In the genomic region with DNA sequence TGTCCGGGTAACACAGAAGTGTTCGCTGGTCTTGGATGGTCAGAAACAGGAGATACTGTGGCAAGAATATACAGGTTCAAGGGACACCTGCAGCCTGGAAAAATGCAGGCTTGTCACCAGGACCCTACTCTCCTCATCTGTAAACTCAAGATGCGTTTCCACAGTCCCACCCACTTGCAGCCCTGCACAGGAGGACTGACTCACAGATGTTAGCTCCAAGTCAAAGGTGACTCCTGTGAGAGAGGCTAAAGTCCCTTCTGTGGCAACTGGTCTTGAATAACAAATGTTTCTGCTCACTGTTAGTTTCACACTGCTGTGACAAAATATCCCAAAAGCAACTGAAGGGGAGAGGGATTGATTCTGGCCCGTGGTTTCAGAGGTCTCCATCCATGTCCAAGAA, we compare ENCODE assay signal across 31 mouse cellular contexts. TPM values are rescaled to one million over a fixed set of nuclear protein-coding genes. Genes with fewer than 3 reads are reported as not detected.
A peak's percentile ranks its signal among the peaks of the same experiment; 100 is the strongest.
DNase-seq lines count a peak whose midpoint lies in the region; ATAC-seq lines count a peak whose summit lies in the region.
"Had no signal": no experiment of that assay in that cellular context is flagged by ENCODE, and none has a peak within 500 bp of the region (broad histone marks: within the 10 kb centered on the region; RNA-seq: fewer than 3 reads in every experiment).

No protein-coding gene starts in this region.

- H3K36me3 ChIP-seq in kidney, embryonic 16.5 days (ENCODE audit: insufficient read depth, low read length), result no peaks in the 10 kb centered on the region
- H3K36me3 ChIP-seq in liver, embryonic 15.5 days (replicated peaks), result no peaks in the 10 kb centered on the region
- no peaks in the 10 kb centered on the region for H3K36me3 ChIP-seq in midbrain, embryonic 13.5 days
- H3K36me3 ChIP-seq: embryonic facial prominence, embryonic 13.5 days; forebrain, embryonic 10.5 days; forebrain, embryonic 15.5 days; heart, embryonic 12.5 days; hindbrain, embryonic 13.5 days; limb, embryonic 12.5 days; neural tube, embryonic 13.5 days had no signal

- WGBS in kidney, embryonic 16.5 days, result 66% methylated on average over 4 of the region's 4 CpGs
- WGBS in liver, embryonic 15.5 days (ENCODE audit: insufficient replicate concordance), result 33% methylated on average over 4 of the region's 4 CpGs
- WGBS in midbrain, embryonic 13.5 days, result 85% methylated on average over 4 of the region's 4 CpGs

- no peaks in the 10 kb centered on the region for H3K9me3 ChIP-seq in kidney, embryonic 16.5 days (ENCODE audit: low read length)
- no peaks in the 10 kb centered on the region for H3K9me3 ChIP-seq in liver, embryonic 15.5 days (replicated peaks)
- H3K9me3 ChIP-seq in midbrain, embryonic 13.5 days, result no peaks in the 10 kb centered on the region
- H3K9me3 ChIP-seq: embryonic facial prominence, embryonic 13.5 days; forebrain, embryonic 10.5 days; forebrain, embryonic 15.5 days; heart, embryonic 12.5 days; hindbrain, embryonic 13.5 days; limb, embryonic 12.5 days; neural tube, embryonic 13.5 days had no signal

- ATAC-seq in kidney, embryonic 16.5 days (ENCODE audit: low FRiP score, low TSS enrichment), result no peak
- 0 out of 2 replicates have a peak, but pooled peaks have one; percentile 34 for ATAC-seq in liver, embryonic 15.5 days (ENCODE audit: insufficient read depth)
- no peak for ATAC-seq in midbrain, embryonic 13.5 days
- ATAC-seq: activated CD4-positive, CD25-positive, alpha-beta regulatory T cell, adult 4 months; forebrain, embryonic 15.5 days had no signal

- H3K27me3 ChIP-seq in kidney, embryonic 16.5 days (ENCODE audit: insufficient read depth, low read length), result peaks cover 38% of the 10 kb centered on the region
- H3K27me3 ChIP-seq in liver, embryonic 15.5 days, result peaks cover 40% of the 10 kb centered on the region
- peaks cover 45% of the 10 kb centered on the region for H3K27me3 ChIP-seq in midbrain, embryonic 13.5 days

- no peak overlapping the region for H3K9ac ChIP-seq in kidney, embryonic 16.5 days (replicated peaks; ENCODE audit: low read length)
- H3K9ac ChIP-seq in liver, embryonic 15.5 days, result no peak overlapping the region
- no peak overlapping the region for H3K9ac ChIP-seq in midbrain, embryonic 13.5 days (replicated peaks)
- H3K9ac ChIP-seq: forebrain, embryonic 15.5 days; liver, embryonic 14.5 days; neural tube, embryonic 13.5 days had no signal

- no peak overlapping the region for H3K4me2 ChIP-seq in kidney, embryonic 16.5 days (replicated peaks; ENCODE audit: low read depth, low read length)
- no peak overlapping the region for H3K4me2 ChIP-seq in liver, embryonic 15.5 days
- no peak overlapping the region for H3K4me2 ChIP-seq in midbrain, embryonic 13.5 days (replicated peaks)

- no peak overlapping the region for H3K27ac ChIP-seq in kidney, embryonic 16.5 days (ENCODE audit: low read length)
- no peak overlapping the region for H3K27ac ChIP-seq in liver, embryonic 15.5 days (replicated peaks)
- no peak overlapping the region for H3K27ac ChIP-seq in midbrain, embryonic 13.5 days
- H3K27ac ChIP-seq: embryonic facial prominence, embryonic 13.5 days; forebrain, embryonic 10.5 days; forebrain, embryonic 15.5 days; heart, adult 2 months; hindbrain, embryonic 13.5 days; limb, embryonic 12.5 days; liver, embryonic 14.5 days; neural tube, embryonic 13.5 days had no signal

- peaks cover 9% of the 10 kb centered on the region; the same call in 1 of the 2 replicates for H3K4me1 ChIP-seq in kidney, embryonic 16.5 days (ENCODE audit: insufficient read depth, low read length)
- H3K4me1 ChIP-seq in liver, embryonic 15.5 days (replicated peaks), result 0 out of 2 replicates have a peak, but pooled peaks cover 4% of the 10 kb centered on the region
- H3K4me1 ChIP-seq in midbrain, embryonic 13.5 days (replicated peaks), result peaks cover 5% of the 10 kb centered on the region

- no peak overlapping the region for H3K4me3 ChIP-seq in kidney, embryonic 16.5 days (ENCODE audit: low read length)
- H3K4me3 ChIP-seq in liver, embryonic 15.5 days (replicated peaks), result no peak overlapping the region
- H3K4me3 ChIP-seq in midbrain, embryonic 13.5 days (replicated peaks), result no peak overlapping the region
- H3K4me3 ChIP-seq: forebrain, embryonic 15.5 days; myocyte had no signal

- peak; percentile 66 for DNase-seq in kidney, adult 11 months
- DNase-seq in liver, result no peak
- DNase-seq in kidney, postnatal 25 days, result peak; percentile 44 to 74
- DNase-seq in left cerebral cortex, adult 18-20 months (ENCODE audit: low spot score in 2 of 2), result no peak
- DNase-seq: cerebellum, adult 18-20 months; right cerebral cortex, postnatal 4 days; thymus, postnatal 4 days had no signal

RNA-seq across cellular contexts. Expression of gene Slc47a1, which starts 0.5 kb away (rescaled TPM):
- polyA plus RNA-seq in kidney, embryonic 16.5 days (2015; fragmentation: Nextera tagmentation; extraction: Ambion mirVana), result 39.5 and 48.8 TPM in 2 replicates
- 14.6 and 17.9 TPM in 2 replicates for polyA plus RNA-seq in liver, embryonic 15.5 days (2015; fragmentation: Nextera tagmentation; extraction: Ambion mirVana)
- 0.08 TPM in 1 of 2 replicates, not detected in the other for polyA plus RNA-seq in midbrain, embryonic 13.5 days (2015; fragmentation: Nextera tagmentation; extraction: Ambion mirVana)
- total RNA-seq in left cerebral cortex, adult 18-20 months (2021), result 1 to 10 TPM; 1.1 to 3.1 TPM
- total RNA-seq: common myeloid progenitor, adult 5-6 weeks; megakaryocyte, adult 5-6 weeks had no signal
- polyA plus RNA-seq: activated CD4-positive, CD25-positive, alpha-beta regulatory T cell, adult 4 months; limb, embryonic 12.5 days; neural tube, embryonic 13.5 days had no signal

RNA-seq across cellular contexts. Expression of gene Slc47a2, which starts 36.0 kb away (rescaled TPM):
- polyA plus RNA-seq in kidney, embryonic 16.5 days (2015; fragmentation: Nextera tagmentation; extraction: Ambion mirVana), result 0.10 TPM in 1 of 2 replicates, not detected in the other
- 0.03 and 0.06 TPM in 2 replicates for polyA plus RNA-seq in liver, embryonic 15.5 days (2015; fragmentation: Nextera tagmentation; extraction: Ambion mirVana)
- polyA plus RNA-seq in midbrain, embryonic 13.5 days (2015; fragmentation: Nextera tagmentation; extraction: Ambion mirVana), result not detected in 2 replicates
- under 1 TPM; 0.14 to 0.59 TPM for total RNA-seq in left cerebral cortex, adult 18-20 months (2021)
- total RNA-seq: adrenal gland, adult 2 months; adrenal gland, postnatal 36 days; common myeloid progenitor, adult 5-6 weeks; gastrocnemius, adult 8-10 months; gastrocnemius, postnatal 4 days; heart, adult 2 months; megakaryocyte, adult 5-6 weeks had no signal
- polyA plus RNA-seq: activated CD4-positive, CD25-positive, alpha-beta regulatory T cell, adult 4 months; brain, embryonic 14.5 days; C2C12; embryonic facial prominence, embryonic 13.5 days; forebrain, embryonic 10.5 days; forebrain, embryonic 15.5 days; heart, embryonic 12.5 days; large intestine, adult 2 months; limb, embryonic 12.5 days; midbrain, embryonic 11.5 days; neural tube, embryonic 13.5 days had no signal

Comparison
In these comparisons a context has a peak if more than half of its experiments do, and no peak if none do; other contexts are left out.
1. DNase-seq: peak in kidney, adult 11 months (single experiment) and kidney, postnatal 25 days (2 of 2); none in liver (single experiment) and left cerebral cortex, adult 18-20 months (0 of 2).
2. RNA of gene Slc47a1, which starts 0.5 kb away (polyA plus RNA-seq): 39.5 to 48.8 TPM in kidney, embryonic 16.5 days and 14.6 to 17.9 TPM in liver, embryonic 15.5 days; 0.08 TPM in midbrain, embryonic 13.5 days; every median in the first group is over 10 times any median in the second.